Comparison of ENCODE assay signal across 30 mouse cellular contexts in genomic region chr10:9069608-9070190, GRCm38 (mm10).
A peak's percentile ranks its signal among the peaks of the same experiment; 100 is the strongest.
DNase-seq lines count a peak whose midpoint lies in the region; ATAC-seq and TF ChIP-seq lines count a peak whose summit lies in the region.
"Had no signal": no experiment of that assay in that cellular context is flagged by ENCODE, and none has a peak within 500 bp of the region (broad histone marks: within the 10 kb centered on the region; RNA-seq: fewer than 3 reads in every experiment).

No protein-coding gene starts in this region.

- no peaks in the 10 kb centered on the region for H3K9me3 ChIP-seq in midbrain, embryonic 11.5 days (ENCODE audit: control insufficient read depth, low read length)
- H3K9me3 ChIP-seq in midbrain, embryonic 16.5 days (replicated peaks; ENCODE audit: control insufficient read depth, low read length, poor library complexity, severe bottlenecking): no peaks in the 10 kb centered on the region
- no peaks in the 10 kb centered on the region for H3K9me3 ChIP-seq in midbrain, embryonic 14.5 days (ENCODE audit: control insufficient read depth, low read length)
- H3K9me3 ChIP-seq in midbrain, embryonic 10.5 days (replicated peaks): no peaks in the 10 kb centered on the region
- H3K9me3 ChIP-seq: embryonic facial prominence, embryonic 13.5 days; embryonic facial prominence, embryonic 15.5 days; forebrain, embryonic 10.5 days; forebrain, embryonic 12.5 days had no signal

- H3K27ac ChIP-seq in midbrain, embryonic 11.5 days (ENCODE audit: low read depth, low read length): no peak overlapping the region
- H3K27ac ChIP-seq in midbrain, embryonic 16.5 days (ENCODE audit: low read length): no peak overlapping the region
- H3K27ac ChIP-seq in midbrain, embryonic 14.5 days (replicated peaks; ENCODE audit: low read depth, low read length): 0 out of 2 replicates have a peak overlapping the region, but pooled peaks have one; percentile 17
- H3K27ac ChIP-seq in midbrain, embryonic 10.5 days (replicated peaks): no peak overlapping the region
- H3K27ac ChIP-seq: embryonic facial prominence, embryonic 13.5 days; embryonic facial prominence, embryonic 15.5 days; forebrain, embryonic 10.5 days; forebrain, embryonic 12.5 days had no signal

- TF ChIP-seq CTCF in brain, embryonic 14.5 days (IDR thresholded peaks at IDR 0.05; ENCODE audit: borderline replicate concordance, extremely low read depth, insufficient read depth, insufficient read length): no peak

- H3K36me3 ChIP-seq in midbrain, embryonic 11.5 days (ENCODE audit: control insufficient read depth, insufficient read depth, low read length): no peaks in the 10 kb centered on the region
- H3K36me3 ChIP-seq in midbrain, embryonic 16.5 days (ENCODE audit: control insufficient read depth, insufficient read depth, low read length): no peaks in the 10 kb centered on the region
- no peaks in the 10 kb centered on the region for H3K36me3 ChIP-seq in midbrain, embryonic 14.5 days (ENCODE audit: control insufficient read depth, insufficient read depth, low read length)
- no peaks in the 10 kb centered on the region for H3K36me3 ChIP-seq in midbrain, embryonic 10.5 days
- H3K36me3 ChIP-seq: embryonic facial prominence, embryonic 13.5 days; embryonic facial prominence, embryonic 15.5 days; forebrain, embryonic 10.5 days; forebrain, embryonic 12.5 days; G1E had no signal

- WGBS in midbrain, embryonic 11.5 days: 75% methylated on average over 13 of the region's 13 CpGs
- 59% methylated on average over 13 of the region's 13 CpGs for WGBS in midbrain, embryonic 16.5 days
- WGBS in midbrain, embryonic 14.5 days: 66% methylated on average over 13 of the region's 13 CpGs
- 80% methylated on average over 13 of the region's 13 CpGs for WGBS in midbrain, embryonic 10.5 days

- H3K9ac ChIP-seq in midbrain, embryonic 11.5 days (ENCODE audit: low read length): no peak overlapping the region
- no peak overlapping the region for H3K9ac ChIP-seq in midbrain, embryonic 16.5 days (ENCODE audit: low read depth, low read length)
- H3K9ac ChIP-seq in midbrain, embryonic 14.5 days (replicated peaks; ENCODE audit: low read length): no peak overlapping the region
- H3K9ac ChIP-seq: embryonic facial prominence, embryonic 13.5 days; embryonic facial prominence, embryonic 15.5 days; forebrain, embryonic 12.5 days had no signal

- no peak for ATAC-seq in midbrain, embryonic 11.5 days (ENCODE audit: low FRiP score)
- no peak for ATAC-seq in midbrain, embryonic 16.5 days
- ATAC-seq in midbrain, embryonic 14.5 days (ENCODE audit: low FRiP score, low TSS enrichment): no peak; the same call in 1 of the 2 replicates
- ATAC-seq: activated CD4-positive, CD25-positive, alpha-beta regulatory T cell, adult 4 months; CD4-positive, CD25-positive, alpha-beta regulatory T cell, adult 4 months; forebrain, embryonic 14.5 days; Patski had no signal

- no peaks in the 10 kb centered on the region for H3K27me3 ChIP-seq in midbrain, embryonic 11.5 days (ENCODE audit: control insufficient read depth, insufficient read depth, low read length)
- H3K27me3 ChIP-seq in midbrain, embryonic 16.5 days (ENCODE audit: control insufficient read depth, insufficient read depth, low read depth, low read length): no peaks in the 10 kb centered on the region
- H3K27me3 ChIP-seq in midbrain, embryonic 14.5 days (ENCODE audit: control insufficient read depth, insufficient read depth, low read length): no peaks in the 10 kb centered on the region
- no peaks in the 10 kb centered on the region; the same call in 1 of the 2 replicates for H3K27me3 ChIP-seq in midbrain, embryonic 10.5 days (ENCODE audit: low read depth, poor library complexity, severe bottlenecking)
- H3K27me3 ChIP-seq: CH12.LX; embryonic facial prominence, embryonic 13.5 days; embryonic facial prominence, embryonic 15.5 days; forebrain, embryonic 12.5 days had no signal

- H3K4me2 ChIP-seq in midbrain, embryonic 11.5 days: no peak overlapping the region
- no peak overlapping the region for H3K4me2 ChIP-seq in midbrain, embryonic 16.5 days (ENCODE audit: low read length)
- H3K4me2 ChIP-seq in midbrain, embryonic 14.5 days (ENCODE audit: low read length): no peak overlapping the region
- H3K4me2 ChIP-seq: embryonic facial prominence, embryonic 13.5 days; embryonic facial prominence, embryonic 15.5 days; forebrain, embryonic 12.5 days had no signal

- intact Hi-C loops in heart, postnatal 36 days (cut with DNase I): loop anchor here (2.0 to 5.0 kb wide), 3 partner anchors 277 to 608 kb away; partner anchors contain the start of gene Samd5

- peak; percentile 82 for DNase-seq in heart, adult 11 months
- DNase-seq in heart, postnatal 36 days: no peak
- peak; percentile 79 for DNase-seq in midbrain, embryonic 11.5 days (ENCODE audit: low spot score, missing footprints)
- DNase-seq in midbrain, embryonic 14.5 days: no peak
- DNase-seq in midbrain, embryonic 10.5 days (ENCODE audit: low spot score): no peak
- DNase-seq in brain, embryonic 14.5 days (ENCODE audit: low read depth): peak; percentile 51
- no peak for DNase-seq in urinary bladder, postnatal 14 days (ENCODE audit: low spot score)
- DNase-seq: adrenal gland, adult 8-10 months; adrenal gland, postnatal 14 days; adrenal gland, postnatal 36 days; B cell, adult 2 months; cerebellum, adult 11 months; cerebellum, adult 18-20 months; cerebellum, adult 8-10 months; cerebellum, adult 9-11 months; cerebellum, postnatal 14 days; cerebellum, postnatal 36 days; embryo, embryonic 11 days had no signal

- no peaks in the 10 kb centered on the region for H3K4me1 ChIP-seq in midbrain, embryonic 11.5 days (ENCODE audit: control insufficient read depth, insufficient read depth, low read length)
- 0 out of 2 replicates have a peak, but pooled peaks cover 3% of the 10 kb centered on the region for H3K4me1 ChIP-seq in midbrain, embryonic 16.5 days (ENCODE audit: control insufficient read depth, insufficient read depth, low read length)
- H3K4me1 ChIP-seq in midbrain, embryonic 14.5 days (ENCODE audit: control insufficient read depth, insufficient read depth, low read length): peaks cover 6% of the 10 kb centered on the region; the same call in 1 of the 2 replicates
- H3K4me1 ChIP-seq in midbrain, embryonic 10.5 days: no peaks in the 10 kb centered on the region; the same call in 1 of the 2 replicates
- H3K4me1 ChIP-seq: embryonic facial prominence, embryonic 13.5 days; embryonic facial prominence, embryonic 15.5 days; forebrain, embryonic 10.5 days; forebrain, embryonic 12.5 days had no signal

- no peak overlapping the region for H3K4me3 ChIP-seq in midbrain, embryonic 11.5 days (ENCODE audit: low read depth, low read length)
- no peak overlapping the region for H3K4me3 ChIP-seq in midbrain, embryonic 16.5 days (ENCODE audit: low read depth, low read length)
- H3K4me3 ChIP-seq in midbrain, embryonic 14.5 days (replicated peaks; ENCODE audit: low read depth, low read length): no peak overlapping the region
- no peak overlapping the region for H3K4me3 ChIP-seq in midbrain, embryonic 10.5 days
- H3K4me3 ChIP-seq: embryonic facial prominence, embryonic 13.5 days; embryonic facial prominence, embryonic 15.5 days; erythroblast, embryonic 14.5 days; forebrain, embryonic 10.5 days; forebrain, embryonic 12.5 days had no signal

- no peak for TF ChIP-seq POLR2A in brain, embryonic 14.5 days (IDR thresholded peaks at IDR 0.05; ENCODE audit: borderline replicate concordance, extremely low read depth, insufficient read depth, insufficient read length, poor library complexity, severe bottlenecking)

Comparison
In these comparisons a context has a peak if more than half of its experiments do, and no peak if none do; other contexts are left out.
1. DNase-seq: peak in heart, adult 11 months (single experiment), midbrain, embryonic 11.5 days (single experiment) and brain, embryonic 14.5 days (single experiment); none in heart, postnatal 36 days (0 of 2), midbrain, embryonic 14.5 days (single experiment), midbrain, embryonic 10.5 days (single experiment) and urinary bladder, postnatal 14 days (single experiment).